Mouse (Mus musculus) mouse embryonic stem cell (cell line): ENCODE measurements at regions not wholly inside any gene's neighbourhood (a gene's known extent, or its start where the extent isn't known, plus 50 kb on each side); places are given as distances from the start of the nearest gene placed in this dataset.

Source experiments
- in situ Hi-C, 2 experiments: fragments of 300-500 bp; cut with MboI; formaldehyde crosslinking; loops; 1 replicate in 1 of 2; 3 replicates in 1 of 2; pipeline ENCODE4 v1.14.3; 2019 to 2020; ENCODE audit warnings: low sequenced_read_pairs in 2 of 2, low pct_unique_long_range_greater_than_20kb in 1 of 2, mixed read lengths in 1 of 2; ENCODE audit not compliant: unreplicated experiment in 1 of 2

DNA sequence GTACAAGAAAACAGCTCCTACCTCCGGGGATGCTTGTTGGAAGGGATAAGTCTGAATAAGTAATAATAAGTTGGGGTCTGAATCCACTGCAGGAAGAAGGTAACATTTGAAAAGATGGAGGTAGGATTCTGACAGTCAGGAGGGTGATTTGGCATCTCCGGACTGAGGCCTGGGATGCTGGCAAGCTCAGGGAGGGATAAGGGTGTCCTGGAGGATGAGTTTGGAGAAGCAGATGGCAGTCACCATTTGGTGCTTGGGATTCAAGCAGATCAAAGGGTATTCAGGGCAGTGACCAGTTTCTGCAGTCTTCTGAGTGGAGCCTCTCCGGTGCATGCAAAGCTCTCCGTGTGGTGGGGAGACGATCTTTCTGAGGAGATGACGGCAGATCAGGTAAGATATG, 62.9 kb upstream of the Gm2310 start:
- in situ Hi-C loops = loop anchor here (10.0 to 25.0 kb wide), 2 partner anchors 128 to 295 kb away; no protein-coding TSS in a partner anchor

- in situ Hi-C loops = loop anchor here (10.0 to 25.0 kb wide), 2 partner anchors 127 to 294 kb away; no protein-coding TSS in a partner anchor
These were observed 61.6 kb upstream of the Gm2310 start for GRCm38 (mm10) chr15:8581146-8581913.

DNA sequence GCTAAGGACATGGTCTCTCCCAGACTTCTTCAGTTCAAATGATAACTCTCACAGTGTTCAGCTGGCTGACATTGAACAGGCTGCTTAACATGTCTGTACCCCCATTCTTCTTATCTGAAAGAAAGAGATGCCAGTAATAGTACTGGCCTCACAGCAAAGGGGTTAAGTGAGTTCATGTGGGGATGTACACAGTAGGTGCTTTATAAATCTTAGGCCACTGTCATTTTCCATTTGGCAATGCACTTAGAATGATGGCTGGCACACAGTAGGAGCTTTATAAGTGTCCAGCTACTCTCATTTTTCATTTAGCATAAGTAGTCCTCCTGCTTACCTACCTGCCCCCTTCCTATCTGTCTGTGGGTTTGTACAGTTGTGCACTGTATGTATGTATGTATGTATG, 60.3 kb upstream of the Gm2310 start:
- in situ Hi-C loops = loop anchor here (10.0 to 25.0 kb wide), 2 partner anchors 125 to 293 kb away; no protein-coding TSS in a partner anchor

GRCm38 (mm10) chr15:8577480-8577881, 57.7 kb upstream of the Gm2310 start:
- in situ Hi-C loops = loop anchor here in 1 of 2 experiments (25.0 kb wide), 1 partner anchor 290 kb away; no protein-coding TSS in a partner anchor

DNA sequence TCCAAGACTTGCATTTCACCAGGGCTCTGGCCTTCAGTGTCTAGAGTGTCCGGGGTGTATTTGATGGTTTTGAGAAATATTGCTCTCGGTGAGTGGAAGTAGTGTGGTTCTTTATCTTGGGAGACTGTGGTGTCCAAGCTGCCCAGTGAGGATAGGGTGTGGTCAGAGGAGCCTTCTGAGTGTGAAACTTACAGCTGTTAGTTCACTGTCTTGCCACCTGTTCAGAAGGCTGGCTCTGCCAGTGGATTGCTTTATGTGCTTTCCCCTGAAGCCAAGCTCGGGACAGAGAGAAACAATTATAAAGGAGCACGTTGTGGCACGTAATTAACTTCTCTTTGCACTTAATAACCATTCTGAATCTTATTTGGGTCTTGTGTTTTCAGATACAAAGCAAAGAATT, 57.2 kb upstream of the Gm2310 start:
- in situ Hi-C loops = loop anchor here in 1 of 2 experiments (25.0 kb wide), 1 partner anchor 290 kb away; no protein-coding TSS in a partner anchor

DNA sequence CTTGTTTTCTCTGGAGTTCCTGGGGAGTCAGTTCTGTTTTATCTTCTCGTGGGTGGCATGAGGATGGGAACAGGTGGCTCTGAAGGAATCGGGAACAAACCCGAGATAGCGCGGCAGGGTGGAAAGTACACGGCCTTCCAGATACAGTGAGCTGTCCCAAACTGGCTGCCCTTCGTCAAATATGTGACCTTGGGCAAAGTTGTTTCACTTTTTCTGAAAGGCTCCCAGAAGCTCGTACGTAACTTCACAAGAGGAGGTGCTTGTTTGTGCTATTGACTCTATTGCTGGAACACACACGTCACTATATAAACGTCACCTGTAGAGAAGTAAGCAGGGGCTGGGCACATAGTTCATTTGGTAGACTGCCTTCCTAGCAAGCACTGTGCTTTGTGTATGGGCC, 49.9 kb upstream of the Gm2310 start:
- in situ Hi-C loops = no loop called here
